Mouse (Mus musculus) brain, embryonic 14.5 days (tissue): Measurements from ENCODE around the gene Fiz1.

Source experiments
- CTCF ChIP-seq: fragments of 200-500 bp; IDR thresholded peaks from 2 replicates; pipeline ENCODE4 v1.5.1; 2012; ENCODE audit warnings: inconsistent platforms, mild to moderate bottlenecking, moderate library complexity, borderline replicate concordance; ENCODE audit not compliant: insufficient read depth, insufficient read length; ENCODE audit errors: extremely low read depth
- POLR2A ChIP-seq: fragments of 200-500 bp; IDR thresholded peaks from 2 replicates; pipeline ENCODE4 v1.6.1; 2012; ENCODE audit warnings: mild to moderate bottlenecking, inconsistent platforms, borderline replicate concordance; ENCODE audit not compliant: poor library complexity, insufficient read depth, insufficient read length, severe bottlenecking; ENCODE audit errors: extremely low read depth

DNA sequence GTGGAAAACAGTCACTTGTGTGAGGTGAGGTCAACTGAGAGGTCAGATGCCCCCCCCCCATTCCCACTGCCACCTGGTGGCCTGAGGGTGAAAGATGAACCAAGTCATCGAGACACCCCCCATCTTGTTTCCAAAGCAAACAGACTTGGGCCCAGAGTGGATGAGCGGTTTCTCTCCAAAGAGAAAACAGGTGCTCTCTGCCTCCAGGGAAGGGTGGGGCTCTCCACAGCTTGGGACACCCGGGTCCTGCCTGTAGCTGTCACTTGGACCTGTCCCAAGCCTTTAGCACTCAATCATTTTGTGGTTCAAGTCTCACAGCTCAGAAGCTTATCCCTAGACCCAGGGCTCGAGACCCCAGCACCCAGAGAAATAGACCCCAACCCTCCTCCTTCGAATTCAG lies 51.0 kb downstream of the Fiz1 start:
- TF ChIP-seq POLR2A (no peak), CTCF (no peak)
